Mouse (Mus musculus): ENCODE measurements at regions not wholly inside any gene's neighbourhood (a gene's known extent, or its start where the extent isn't known, plus 50 kb on each side); places are given as distances from the start of the nearest gene placed in this dataset.

DNA sequence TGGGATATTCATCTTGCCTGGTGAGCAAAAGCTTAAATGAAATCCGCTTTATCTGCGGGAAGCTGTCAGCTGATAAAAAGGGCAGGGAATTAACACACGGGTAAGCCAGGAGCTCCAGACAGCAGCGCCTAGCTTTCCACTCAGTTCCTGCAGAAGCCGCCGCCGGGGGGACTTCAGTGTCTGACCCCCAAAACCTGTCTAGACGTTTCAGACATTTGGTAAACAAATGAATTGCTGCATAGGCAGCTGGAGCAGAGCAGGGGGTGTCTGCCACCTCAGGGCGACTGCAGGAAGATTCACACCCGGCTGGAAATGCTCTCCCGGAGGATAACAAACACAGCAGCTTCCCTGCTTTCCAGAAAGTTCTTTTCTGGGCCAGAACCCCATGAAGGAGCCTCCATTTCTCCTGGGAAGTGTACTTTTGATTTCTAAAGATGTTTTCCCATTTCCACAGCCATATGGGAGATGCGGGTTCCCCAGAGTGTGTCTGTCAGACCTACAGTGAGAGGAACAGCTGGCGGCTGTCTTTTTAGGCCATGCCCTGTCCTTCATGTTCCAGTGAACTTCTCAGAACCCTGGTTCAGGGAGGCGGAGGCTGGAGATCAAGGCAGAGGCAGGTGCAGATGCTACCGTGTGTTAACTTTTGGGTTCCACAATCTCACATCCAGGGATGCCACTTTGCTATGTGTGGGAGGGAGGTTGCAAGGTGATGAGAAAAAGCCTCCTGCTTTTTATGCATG lies 58.7 kb upstream of the Pmepa1 start:
- ATAC-seq (replicated peaks; ENCODE audit: insufficient number of reproducible peaks, low FRiP score, low TSS enrichment, low read depth) (no peak), DNase-seq (ENCODE audit: low spot score) (peak; percentile 39)
- Histone ChIP-seq H3K27me3 (ENCODE audit: control insufficient read depth, insufficient read depth, low read length) (peaks cover 2% of the 10 kb centered on the region; the same call in 1 of the 2 replicates), H3K9ac (replicated peaks; ENCODE audit: low read length) (0 out of 2 replicates have a peak overlapping the region, but pooled peaks have one; percentile 28), H3K4me2 (ENCODE audit: low read depth, low read length) (no peak overlapping the region), H3K4me3 (ENCODE audit: low read depth, low read length) (no peak overlapping the region), H3K4me1 (ENCODE audit: control insufficient read depth, insufficient read depth, low read length) (no peaks in the 10 kb centered on the region; the same call in none of the 2 replicates), H3K27ac (replicated peaks; ENCODE audit: low read depth, low read length) (peak overlapping the region; percentile 47), H3K36me3 (replicated peaks; ENCODE audit: control insufficient read depth, insufficient read depth, low read depth, low read length) (no peaks in the 10 kb centered on the region), H3K9me3 (replicated peaks; ENCODE audit: control insufficient read depth, low read length) (no peaks in the 10 kb centered on the region)
- WGBS = 14% methylated on average over 15 of the region's 15 CpGs

DNA sequence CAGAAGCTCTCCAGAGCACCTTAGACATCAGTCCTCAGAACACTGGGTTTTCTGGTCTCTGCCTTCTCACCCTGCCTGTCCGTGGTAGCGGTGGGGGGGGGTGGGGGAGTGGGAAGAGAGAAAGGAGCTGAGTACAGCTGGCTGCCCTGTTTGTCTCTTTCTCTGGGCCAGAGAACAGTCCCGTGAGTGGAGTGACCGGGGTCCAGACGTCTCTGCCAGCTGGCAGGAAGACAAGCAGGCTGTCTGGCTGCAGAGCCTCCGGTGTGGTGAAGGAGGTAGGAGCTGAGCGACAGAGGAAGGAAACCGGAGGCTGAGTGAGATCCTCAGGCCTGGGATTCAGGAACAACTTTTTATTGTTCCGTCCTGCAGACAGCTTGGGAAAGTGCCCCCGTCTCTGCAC lies 59.5 kb upstream of the Pmepa1 start:
- no peaks in the 10 kb centered on the region for H3K36me3 ChIP-seq (replicated peaks; ENCODE audit: control insufficient read depth, insufficient read depth, low read depth, low read length)
- H3K4me2 ChIP-seq (ENCODE audit: low read depth, low read length) = no peak overlapping the region
- DNase-seq (ENCODE audit: low spot score) (no peak), ATAC-seq (replicated peaks; ENCODE audit: insufficient number of reproducible peaks, low FRiP score, low TSS enrichment, low read depth) (no peak)
- WGBS = 20% methylated on average over 10 of the region's 10 CpGs
- H3K27ac ChIP-seq (replicated peaks; ENCODE audit: low read depth, low read length) = peak overlapping the region; percentile 47
- H3K9me3 ChIP-seq (replicated peaks; ENCODE audit: control insufficient read depth, low read length) = no peaks in the 10 kb centered on the region
- no peak overlapping the region for H3K4me3 ChIP-seq (ENCODE audit: low read depth, low read length)
- peaks cover 2% of the 10 kb centered on the region; the same call in 1 of the 2 replicates for H3K27me3 ChIP-seq (ENCODE audit: control insufficient read depth, insufficient read depth, low read length)
- peaks cover 6% of the 10 kb centered on the region for H3K4me1 ChIP-seq (ENCODE audit: control insufficient read depth, insufficient read depth, low read length)
- peak overlapping the region; percentile 18; the same call in 1 of the 2 replicates for H3K9ac ChIP-seq (replicated peaks; ENCODE audit: low read length)

DNA sequence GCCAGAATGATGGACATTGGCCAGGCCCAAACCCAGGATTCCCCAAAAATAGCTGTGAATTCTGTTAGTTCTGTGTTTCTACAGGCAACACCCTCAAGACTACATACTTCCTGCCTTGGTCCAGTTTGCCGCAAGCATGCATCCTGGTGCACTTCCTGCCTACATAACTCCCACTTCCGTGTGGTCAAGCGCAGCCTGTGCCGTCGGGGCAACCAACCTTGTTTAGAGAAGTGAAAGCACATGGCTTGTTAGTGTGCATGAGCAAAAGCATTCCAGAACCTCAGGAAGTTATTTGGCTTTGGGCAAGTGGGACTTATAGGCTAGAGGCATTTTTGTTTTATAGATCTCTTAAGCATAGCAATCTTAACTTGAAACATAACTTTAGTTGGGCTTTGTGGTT lies 61.3 kb upstream of the Pmepa1 start:
- 73% methylated on average over 5 of the region's 5 CpGs for WGBS
- H3K4me1 ChIP-seq (ENCODE audit: control insufficient read depth, insufficient read depth, low read length) = peaks cover 6% of the 10 kb centered on the region

DNA sequence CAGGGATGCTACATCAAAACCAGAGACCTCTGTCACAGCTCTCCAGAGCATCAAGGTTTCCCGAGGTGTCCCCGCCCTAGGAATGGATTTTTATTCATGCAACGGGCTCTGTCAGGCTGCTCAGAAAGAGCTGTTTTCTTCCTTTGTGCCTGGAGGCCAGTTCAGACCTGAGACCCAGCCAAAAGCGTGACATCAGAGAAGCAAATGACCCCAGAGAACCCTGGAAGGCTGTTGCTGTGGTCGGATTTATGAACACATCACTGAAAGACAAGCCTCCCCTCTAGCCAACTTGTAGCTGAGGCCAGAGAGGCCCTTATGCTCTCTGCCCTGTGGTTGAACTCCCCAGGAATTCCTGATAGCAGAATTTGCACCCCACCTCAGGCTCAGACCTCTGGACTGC lies 62.3 kb upstream of the Pmepa1 start:
- H3K27ac ChIP-seq (replicated peaks; ENCODE audit: low read depth, low read length) = no peak overlapping the region

More for the DNA sequence above, 61.3 kb upstream of the Pmepa1 start:
- peaks cover 2% of the 10 kb centered on the region; the same call in 1 of the 2 replicates for H3K27me3 ChIP-seq (ENCODE audit: control insufficient read depth, insufficient read depth, low read length)
- no peak overlapping the region for H3K9ac ChIP-seq (replicated peaks; ENCODE audit: low read length)
- H3K4me2 ChIP-seq (ENCODE audit: low read depth, low read length) = no peak overlapping the region
- H3K27ac ChIP-seq (replicated peaks; ENCODE audit: low read depth, low read length) = no peak overlapping the region
- no peak overlapping the region for H3K4me3 ChIP-seq (ENCODE audit: low read depth, low read length)
- DNase-seq (ENCODE audit: low spot score) = no peak
- no peaks in the 10 kb centered on the region for H3K9me3 ChIP-seq (replicated peaks; ENCODE audit: control insufficient read depth, low read length)
- no peak for ATAC-seq (replicated peaks; ENCODE audit: insufficient number of reproducible peaks, low FRiP score, low TSS enrichment, low read depth)
- no peaks in the 10 kb centered on the region for H3K36me3 ChIP-seq (replicated peaks; ENCODE audit: control insufficient read depth, insufficient read depth, low read depth, low read length)

DNA sequence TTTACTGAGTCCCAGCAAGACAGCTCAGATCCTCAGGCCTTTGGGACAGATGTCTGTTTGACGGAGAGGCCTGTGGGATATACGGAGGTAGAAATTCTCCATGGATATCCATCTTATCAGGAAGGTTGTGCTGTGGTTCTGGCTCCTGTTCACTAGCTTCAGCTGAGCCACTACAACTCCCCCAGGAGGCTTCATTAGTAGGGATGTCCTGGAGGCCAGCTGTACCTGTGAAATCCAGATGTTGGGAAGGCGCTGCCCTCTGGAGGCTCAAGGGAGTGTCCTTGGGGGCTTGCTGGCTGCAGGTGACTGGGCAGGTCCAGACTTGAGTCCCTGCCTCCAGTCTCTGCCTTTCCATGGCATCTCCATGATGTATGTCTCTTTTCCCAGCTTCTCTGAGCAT lies 62.9 kb upstream of the Pmepa1 start:
- no peaks in the 10 kb centered on the region for H3K36me3 ChIP-seq (replicated peaks; ENCODE audit: control insufficient read depth, insufficient read depth, low read depth, low read length)
- H3K4me3 ChIP-seq (ENCODE audit: low read depth, low read length) = no peak overlapping the region
- 60% methylated on average over 3 of the region's 3 CpGs for whole genome bisulfite sequencing
- no peak overlapping the region for H3K4me2 ChIP-seq (ENCODE audit: low read depth, low read length)
- ATAC-seq (replicated peaks; ENCODE audit: insufficient number of reproducible peaks, low FRiP score, low TSS enrichment, low read depth) (no peak), DNase-seq (ENCODE audit: low spot score) (no peak)
- no peak overlapping the region for H3K9ac ChIP-seq (replicated peaks; ENCODE audit: low read length)
- H3K9me3 ChIP-seq (replicated peaks; ENCODE audit: control insufficient read depth, low read length) = no peaks in the 10 kb centered on the region
- H3K27me3 ChIP-seq (ENCODE audit: control insufficient read depth, insufficient read depth, low read length) = peaks cover 2% of the 10 kb centered on the region; the same call in 1 of the 2 replicates
- H3K4me1 ChIP-seq (ENCODE audit: control insufficient read depth, insufficient read depth, low read length) = peaks cover 6% of the 10 kb centered on the region
- H3K27ac ChIP-seq (replicated peaks; ENCODE audit: low read depth, low read length) = no peak overlapping the region

More for the DNA sequence above, 62.3 kb upstream of the Pmepa1 start:
- ATAC-seq (replicated peaks; ENCODE audit: insufficient number of reproducible peaks, low FRiP score, low TSS enrichment, low read depth) (no peak), DNase-seq (ENCODE audit: low spot score) (no peak)
- WGBS = 50% methylated on average over 5 of the region's 5 CpGs
- peaks cover 2% of the 10 kb centered on the region; the same call in 1 of the 2 replicates for H3K27me3 ChIP-seq (ENCODE audit: control insufficient read depth, insufficient read depth, low read length)
- H3K4me3 ChIP-seq (ENCODE audit: low read depth, low read length) = no peak overlapping the region
- H3K36me3 ChIP-seq (replicated peaks; ENCODE audit: control insufficient read depth, insufficient read depth, low read depth, low read length) = no peaks in the 10 kb centered on the region
- no peak overlapping the region for H3K4me2 ChIP-seq (ENCODE audit: low read depth, low read length)
- no peak overlapping the region for H3K9ac ChIP-seq (replicated peaks; ENCODE audit: low read length)
- peaks cover 6% of the 10 kb centered on the region for H3K4me1 ChIP-seq (ENCODE audit: control insufficient read depth, insufficient read depth, low read length)
- no peaks in the 10 kb centered on the region for H3K9me3 ChIP-seq (replicated peaks; ENCODE audit: control insufficient read depth, low read length)

DNA sequence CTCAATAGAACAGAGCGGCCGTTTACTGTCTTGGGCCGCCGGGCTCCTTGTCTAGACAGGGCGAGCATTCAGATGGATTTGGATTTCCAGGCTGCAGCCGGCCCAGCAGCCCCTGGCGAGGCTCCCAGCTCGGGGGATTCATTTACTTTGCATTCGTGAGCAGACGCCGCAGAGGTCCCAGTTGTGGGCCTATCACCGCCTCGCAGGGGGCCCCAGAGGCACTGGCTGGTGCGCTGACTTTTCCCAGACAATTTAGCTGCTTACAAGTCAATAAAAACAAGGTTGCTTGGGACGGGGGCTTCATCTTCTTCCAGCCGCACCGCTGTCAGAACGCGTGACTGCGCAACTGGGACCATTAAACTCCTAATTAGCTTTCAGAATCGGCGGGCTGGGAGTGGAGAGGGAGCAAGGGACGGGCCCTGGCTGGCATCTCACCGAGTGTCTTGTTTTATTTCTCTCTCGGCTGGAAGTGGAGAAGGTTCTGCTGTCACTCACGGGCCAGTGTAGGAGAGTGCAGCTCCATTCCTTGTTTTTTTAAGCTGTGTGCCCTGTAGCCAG lies 63.8 kb upstream of the Pmepa1 start:
- Histone ChIP-seq H3K36me3 (replicated peaks; ENCODE audit: control insufficient read depth, insufficient read depth, low read depth, low read length) (no peaks in the 10 kb centered on the region), H3K9me3 (replicated peaks; ENCODE audit: control insufficient read depth, low read length) (no peaks in the 10 kb centered on the region), H3K4me2 (ENCODE audit: low read depth, low read length) (peak overlapping the region; percentile 43), H3K27me3 (ENCODE audit: control insufficient read depth, insufficient read depth, low read length) (peaks cover 2% of the 10 kb centered on the region; the same call in 1 of the 2 replicates), H3K4me3 (ENCODE audit: low read depth, low read length) (peak overlapping the region; percentile 17), H3K4me1 (ENCODE audit: control insufficient read depth, insufficient read depth, low read length) (peaks cover 6% of the 10 kb centered on the region), H3K27ac (replicated peaks; ENCODE audit: low read depth, low read length) (no peak overlapping the region), H3K9ac (replicated peaks; ENCODE audit: low read length) (peak overlapping the region; percentile 47)
- peak; percentile 37; the same call in 1 of the 2 replicates for ATAC-seq (replicated peaks; ENCODE audit: insufficient number of reproducible peaks, low FRiP score, low TSS enrichment, low read depth)
- 2% methylated on average over 26 of the region's 26 CpGs for whole genome bisulfite sequencing
- DNase-seq (ENCODE audit: low spot score) = peak; percentile 64

DNA sequence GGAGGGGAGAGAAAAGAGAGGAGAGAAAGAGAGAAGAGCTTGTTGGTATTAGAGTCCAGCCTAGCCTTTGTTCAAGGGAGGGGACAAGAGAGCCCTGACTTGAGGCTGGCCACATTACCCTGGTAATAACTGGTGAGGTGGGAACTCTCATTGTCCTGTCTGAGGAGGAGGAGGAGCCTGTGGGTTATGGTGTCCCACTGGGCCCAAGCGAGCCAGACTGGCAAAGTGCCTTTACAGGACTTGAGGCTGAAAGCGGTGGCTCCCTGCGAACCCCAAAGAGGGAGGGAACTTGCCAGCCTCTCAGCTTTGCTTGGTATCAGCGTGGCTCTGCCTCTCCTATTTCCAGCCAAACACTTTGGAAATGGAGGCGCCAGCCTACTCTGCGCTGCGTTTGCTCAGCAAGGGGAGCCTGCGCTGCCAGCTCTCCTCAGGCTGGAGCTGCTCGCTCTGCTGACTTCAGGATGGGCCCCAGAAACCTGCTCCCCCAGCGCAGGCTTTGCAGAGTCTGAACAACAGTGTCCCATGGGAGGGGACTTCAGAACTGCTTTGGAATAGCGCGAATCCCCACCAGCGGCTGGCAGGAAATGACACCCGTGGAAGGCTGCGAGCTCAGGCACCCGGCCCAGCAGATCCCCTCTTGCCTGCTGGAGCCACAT lies 66.4 kb upstream of the Pmepa1 start:
- ATAC-seq (replicated peaks; ENCODE audit: insufficient number of reproducible peaks, low FRiP score, low TSS enrichment, low read depth) = no peak
- no peak overlapping the region for H3K27ac ChIP-seq (replicated peaks; ENCODE audit: low read depth, low read length)
- H3K27me3 ChIP-seq (ENCODE audit: control insufficient read depth, insufficient read depth, low read length) = no peaks in the 10 kb centered on the region
- WGBS = 50% methylated on average over 16 of the region's 16 CpGs
- no peak overlapping the region for H3K4me3 ChIP-seq (ENCODE audit: low read depth, low read length)
- no peaks in the 10 kb centered on the region for H3K9me3 ChIP-seq (replicated peaks; ENCODE audit: control insufficient read depth, low read length)
- no peak overlapping the region for H3K4me2 ChIP-seq (ENCODE audit: low read depth, low read length)
- H3K4me1 ChIP-seq (ENCODE audit: control insufficient read depth, insufficient read depth, low read length) = peaks cover 6% of the 10 kb centered on the region
- no peak for DNase-seq (ENCODE audit: low spot score)
- H3K36me3 ChIP-seq (replicated peaks; ENCODE audit: control insufficient read depth, insufficient read depth, low read depth, low read length) = no peaks in the 10 kb centered on the region
- no peak overlapping the region for H3K9ac ChIP-seq (replicated peaks; ENCODE audit: low read length)

DNA sequence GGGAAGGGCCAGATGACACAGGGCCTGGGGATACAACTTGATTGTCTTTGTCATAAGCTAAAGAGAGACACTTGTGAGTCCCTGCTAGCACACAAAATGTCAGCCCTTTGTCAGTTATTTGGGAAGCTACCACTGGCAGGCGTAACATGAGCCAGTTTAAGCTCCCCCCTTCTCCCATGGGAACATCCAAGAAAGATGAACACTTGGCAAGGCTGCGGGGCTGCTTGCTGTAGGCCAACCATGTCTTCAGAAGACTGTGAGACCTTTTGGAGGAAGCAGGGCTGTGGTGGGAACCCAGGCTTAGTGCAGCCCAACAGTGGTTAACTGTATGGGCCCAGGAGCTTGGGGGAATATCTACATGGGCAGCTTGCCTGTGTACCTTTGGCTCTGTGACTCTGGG lies 67.3 kb upstream of the Pmepa1 start:
- no peaks in the 10 kb centered on the region for H3K36me3 ChIP-seq (replicated peaks; ENCODE audit: control insufficient read depth, insufficient read depth, low read depth, low read length)
- H3K4me2 ChIP-seq (ENCODE audit: low read depth, low read length) = no peak overlapping the region
- H3K27me3 ChIP-seq (ENCODE audit: control insufficient read depth, insufficient read depth, low read length) = no peaks in the 10 kb centered on the region
- peaks cover 6% of the 10 kb centered on the region for H3K4me1 ChIP-seq (ENCODE audit: control insufficient read depth, insufficient read depth, low read length)
- no peak overlapping the region for H3K9ac ChIP-seq (replicated peaks; ENCODE audit: low read length)
- H3K27ac ChIP-seq (replicated peaks; ENCODE audit: low read depth, low read length) = no peak overlapping the region
- no peak for ATAC-seq (replicated peaks; ENCODE audit: insufficient number of reproducible peaks, low FRiP score, low TSS enrichment, low read depth)
- no peak overlapping the region for H3K4me3 ChIP-seq (ENCODE audit: low read depth, low read length)
- WGBS = 76% methylated on average over 2 of the region's 2 CpGs
- DNase-seq (ENCODE audit: low spot score) = no peak
- H3K9me3 ChIP-seq (replicated peaks; ENCODE audit: control insufficient read depth, low read length) = no peaks in the 10 kb centered on the region
